Mouse (Mus musculus): ENCODE data around the gene Sytl3.

Gene Sytl3

DNA sequence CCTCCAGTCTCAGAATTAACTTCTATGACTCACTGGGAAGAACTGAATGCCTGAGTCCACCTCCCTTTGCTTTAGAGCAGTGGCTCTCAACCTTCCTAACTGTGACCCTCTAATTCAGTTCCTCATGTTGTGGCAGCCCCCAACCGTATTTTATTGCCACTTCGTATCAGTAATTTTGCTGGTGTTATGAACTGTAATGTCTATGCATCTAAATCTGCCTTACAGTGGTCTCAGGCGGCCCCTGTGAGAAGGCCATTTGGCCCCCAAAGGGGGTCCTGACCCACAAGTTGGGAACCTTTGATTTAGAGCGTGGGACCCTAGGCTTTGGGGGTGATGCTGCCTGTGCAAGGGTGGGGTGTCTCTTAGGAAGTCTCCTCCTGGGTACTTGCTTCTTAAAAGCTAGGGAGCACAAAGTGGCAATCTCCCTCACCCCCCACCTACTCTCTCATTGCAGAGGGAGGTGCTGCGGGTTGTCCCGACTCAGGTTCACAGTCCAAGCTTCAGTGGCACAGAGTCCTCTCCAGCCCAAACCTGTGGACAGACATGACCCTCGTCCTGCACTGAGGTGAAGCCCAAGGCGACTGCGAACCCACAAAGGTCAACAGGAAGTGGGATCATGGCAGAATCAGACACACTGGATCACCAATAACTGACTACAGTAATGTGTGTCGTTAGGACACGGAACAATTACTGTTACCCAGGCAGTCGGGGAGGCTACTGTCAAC is 78.5 kb downstream of the Sytl3 start:
- peak; percentile 38 for DNase-seq

DNA sequence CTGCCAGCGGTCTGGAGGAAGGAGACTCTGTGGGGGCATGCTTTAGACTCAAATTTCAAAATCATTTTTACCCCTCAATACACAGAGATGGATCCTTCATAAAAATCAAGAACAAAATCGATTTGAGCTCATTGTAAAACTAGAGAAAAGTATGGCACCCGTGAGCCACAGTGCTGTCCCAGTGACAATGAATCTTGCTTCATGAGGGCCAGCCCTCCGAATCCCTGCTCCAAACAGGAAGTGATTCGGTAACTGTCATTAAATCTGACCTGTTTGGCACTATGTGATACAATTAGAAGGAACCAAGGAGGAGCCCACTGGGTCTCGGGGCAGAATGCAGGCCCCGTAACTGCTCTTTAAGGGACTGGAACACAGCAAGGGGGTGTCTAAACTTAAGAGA is 79.9 kb downstream of the Sytl3 start:
- peak; percentile 2 for DNase-seq

DNA sequence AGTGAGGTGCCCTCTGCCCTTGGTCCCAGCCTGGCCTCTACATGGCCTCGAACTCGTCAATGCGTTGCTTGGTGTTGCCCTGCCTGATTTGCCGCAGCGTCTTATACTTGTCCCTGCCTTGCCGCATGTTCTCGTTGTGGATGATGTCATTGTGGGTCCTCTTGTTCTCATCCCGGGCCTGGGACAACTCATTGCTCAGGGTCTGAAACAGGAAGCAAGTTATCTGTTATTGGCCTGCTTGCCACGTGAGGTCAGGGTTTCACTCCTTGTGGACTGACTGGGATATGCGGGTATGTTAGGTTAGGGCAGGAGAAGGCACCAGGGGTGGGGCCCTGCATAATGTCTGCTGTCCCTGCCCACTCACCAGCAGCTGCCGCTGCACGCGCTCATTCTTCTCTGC is 80.4 kb downstream of the Sytl3 start:
- DNase-seq: peak; percentile 28

DNA sequence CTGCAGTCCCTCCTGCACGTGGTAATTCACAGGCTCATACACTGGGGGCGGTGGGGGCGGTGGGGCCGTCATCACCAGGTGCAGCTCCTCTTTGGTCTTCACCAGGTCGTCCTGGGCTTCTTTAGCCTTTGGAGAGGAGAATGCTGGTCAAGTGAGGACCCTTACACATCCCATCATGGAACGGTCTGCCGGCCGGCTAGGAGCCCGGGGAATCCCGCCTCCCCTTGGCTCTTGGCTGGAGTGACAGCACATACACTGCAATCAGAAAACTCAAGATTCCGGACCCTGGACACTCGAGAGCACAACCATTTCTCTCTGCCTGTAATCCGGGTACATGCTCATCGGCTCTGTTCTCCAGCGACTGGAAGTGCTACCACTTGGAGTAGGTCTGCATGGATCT is 80.9 kb downstream of the Sytl3 start:
- DNase-seq: no peak

DNA sequence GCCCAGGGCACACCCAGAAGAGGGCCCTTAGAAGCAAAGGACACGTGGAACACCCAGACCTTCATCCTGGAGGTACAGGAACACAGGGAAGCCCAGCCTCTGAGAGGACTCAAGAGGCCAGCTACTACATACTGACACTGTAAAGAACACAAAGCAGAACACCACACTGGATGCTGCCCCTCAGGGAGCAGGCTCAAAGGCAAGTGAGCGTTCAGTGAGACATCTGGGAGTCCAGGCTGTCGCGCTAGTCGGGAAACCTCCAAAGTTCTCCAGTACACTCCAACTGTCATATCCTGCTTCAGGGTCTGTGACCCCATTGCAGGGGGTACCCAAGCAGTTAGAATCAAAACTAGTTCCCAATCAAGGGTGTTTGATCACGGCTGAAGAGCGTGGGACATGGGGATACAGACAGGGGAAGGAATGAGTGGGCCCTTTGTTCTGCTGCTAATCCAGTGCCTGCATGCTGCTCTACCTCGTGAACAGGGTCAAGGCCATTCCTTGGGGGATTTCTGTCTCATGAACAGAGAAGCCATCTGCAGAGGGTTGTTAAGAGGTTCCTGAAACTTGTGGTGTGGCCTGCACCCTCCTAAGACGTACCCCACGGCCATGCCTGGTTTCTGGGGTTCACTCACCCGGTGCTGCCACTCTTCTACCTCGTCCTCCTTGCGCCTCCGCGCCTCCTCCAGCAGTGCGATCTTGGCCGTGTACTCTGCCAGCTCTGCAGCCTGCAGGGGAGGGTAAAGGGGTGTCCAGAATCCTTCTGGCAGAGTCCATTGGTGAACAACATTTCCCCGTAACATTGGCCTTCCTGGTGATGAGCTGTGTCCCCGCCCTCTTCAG is 81.7 kb downstream of the Sytl3 start:
- peak; percentile 3 for DNase-seq

DNA sequence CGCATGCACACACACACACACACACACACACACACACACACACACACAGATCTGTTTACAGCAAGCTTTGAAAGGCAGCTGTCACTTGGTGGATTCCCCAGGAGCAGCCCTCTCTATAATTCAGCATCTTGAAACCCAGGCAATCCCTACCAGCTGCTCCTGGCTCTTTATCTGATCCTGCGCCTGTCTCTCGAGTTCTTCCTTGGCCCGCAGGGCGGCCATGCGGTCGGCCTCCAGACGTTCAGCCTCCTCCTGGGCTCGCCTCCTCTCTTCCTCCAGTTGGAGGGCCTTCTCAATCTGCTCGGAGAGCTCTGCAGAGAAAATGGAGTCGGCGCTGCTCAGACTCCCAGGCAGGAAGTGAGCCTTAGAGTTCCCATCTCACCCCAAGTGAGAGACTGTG is 82.4 kb downstream of the Sytl3 start:
- DNase-seq: peak; percentile 3

DNA sequence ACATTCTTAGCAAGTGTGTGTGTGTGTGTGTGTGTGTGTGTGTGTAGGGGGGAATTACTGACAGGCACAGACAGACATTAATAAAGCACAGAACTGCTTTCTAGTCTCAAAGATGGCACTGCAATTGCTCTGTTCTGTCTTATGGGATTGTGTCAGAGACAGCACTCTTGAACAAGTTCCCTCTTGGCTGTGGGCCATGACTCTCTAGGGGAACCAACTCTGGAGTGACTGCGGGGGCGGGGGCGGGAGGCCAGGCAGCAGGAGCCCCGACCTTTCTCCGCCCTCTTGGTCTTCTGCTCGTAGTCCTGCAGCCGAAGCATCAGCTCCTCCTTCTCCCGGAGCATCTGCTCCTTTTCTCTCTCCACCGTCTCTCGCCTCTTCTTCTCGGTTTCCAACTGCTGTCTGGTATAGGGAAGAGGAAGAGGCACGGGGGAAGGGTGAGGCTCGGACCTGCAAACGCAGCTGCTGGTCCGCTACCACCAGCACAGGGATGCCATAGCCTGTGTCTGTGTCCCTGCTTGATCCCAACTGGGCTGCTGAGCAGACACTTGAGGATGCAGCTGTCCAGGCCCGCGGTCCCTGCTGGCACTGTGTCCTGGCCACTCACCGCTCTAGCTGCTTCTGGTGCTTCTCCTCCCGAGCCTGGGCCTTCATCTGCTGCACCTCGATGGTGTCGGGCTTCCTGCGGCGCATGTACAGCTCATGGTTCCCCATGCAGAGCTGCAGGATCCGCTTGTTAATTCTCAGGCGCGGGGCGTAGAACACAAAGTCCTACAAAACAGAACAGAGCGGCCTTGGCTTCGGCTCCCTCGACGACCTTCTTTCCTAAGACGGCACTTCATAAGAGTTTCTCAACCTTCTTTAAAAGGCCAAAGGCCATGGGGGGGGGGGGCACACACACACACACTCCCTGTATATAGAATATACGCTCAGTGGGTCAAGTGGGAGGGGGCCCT is 83.5 kb downstream of the Sytl3 start:
- peak; percentile 45 for DNase-seq

DNA sequence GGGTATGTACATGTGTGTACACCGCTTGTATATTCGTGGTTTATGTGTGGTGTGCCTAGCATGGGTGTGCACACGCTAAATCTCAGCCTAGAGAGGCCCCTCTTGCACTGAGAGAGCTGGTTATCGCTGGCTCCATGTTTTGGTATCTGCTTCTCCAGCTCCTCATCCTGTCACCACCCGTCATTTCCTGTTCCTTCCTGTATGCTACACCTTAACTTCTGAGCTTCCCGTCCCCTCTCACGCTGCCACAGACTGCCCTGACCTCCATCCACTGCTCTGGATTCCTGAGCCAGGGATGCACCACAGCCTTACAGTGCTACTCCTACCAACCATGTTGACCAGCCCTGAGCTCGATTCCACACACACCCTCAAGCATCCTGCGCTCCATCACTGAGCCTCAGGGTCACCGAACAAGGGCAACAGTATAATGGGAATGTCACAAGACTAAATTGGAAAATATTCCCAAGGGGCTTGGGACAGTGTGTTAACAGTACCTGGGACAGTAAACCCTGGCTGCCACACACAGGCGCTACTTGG is 84.2 kb downstream of the Sytl3 start:
- peak; percentile 6 for DNase-seq

DNA sequence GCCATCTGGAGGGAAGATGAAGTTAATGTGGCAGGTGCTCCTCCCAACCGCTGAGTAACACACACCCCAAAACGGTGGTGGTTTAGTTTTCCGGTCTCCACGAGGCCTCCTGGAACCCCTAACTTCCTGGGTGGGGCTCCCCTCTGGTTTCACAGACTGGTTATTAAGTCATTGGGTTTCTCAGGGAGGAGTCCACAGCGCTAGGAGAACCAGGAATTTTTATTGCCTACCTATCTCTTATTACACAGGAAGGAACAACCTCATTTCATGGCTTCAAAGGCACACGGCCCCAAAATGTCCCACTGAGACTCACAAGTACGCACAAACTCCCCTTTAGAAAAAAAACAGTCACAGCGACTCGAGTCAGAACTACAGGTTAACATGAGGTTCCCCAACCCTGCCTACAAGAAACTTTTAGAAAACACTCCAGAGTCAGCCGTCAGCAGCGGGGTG is 84.9 kb downstream of the Sytl3 start:
- DNase-seq: peak; percentile 17

DNA sequence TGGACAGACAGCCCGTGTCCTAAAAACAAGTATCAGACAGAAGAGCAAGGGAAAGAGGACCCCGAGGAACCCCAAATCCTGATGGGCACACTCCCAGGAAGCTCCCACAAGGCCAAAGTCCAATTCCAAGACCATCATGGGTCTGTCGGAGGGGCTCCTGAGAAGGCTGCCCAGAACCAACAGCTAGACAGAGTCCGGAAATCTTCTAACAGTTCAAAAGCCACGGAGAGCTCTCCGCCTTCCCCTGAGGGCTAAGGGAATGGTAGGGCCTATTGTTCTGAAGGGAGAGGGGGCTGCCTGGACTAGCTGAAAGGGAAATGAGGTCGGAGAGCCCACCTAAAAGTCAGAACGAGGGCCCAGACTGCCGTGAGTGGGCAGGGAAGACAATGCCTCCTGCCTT is 85.5 kb downstream of the Sytl3 start:
- peak; percentile 4 for DNase-seq

DNA sequence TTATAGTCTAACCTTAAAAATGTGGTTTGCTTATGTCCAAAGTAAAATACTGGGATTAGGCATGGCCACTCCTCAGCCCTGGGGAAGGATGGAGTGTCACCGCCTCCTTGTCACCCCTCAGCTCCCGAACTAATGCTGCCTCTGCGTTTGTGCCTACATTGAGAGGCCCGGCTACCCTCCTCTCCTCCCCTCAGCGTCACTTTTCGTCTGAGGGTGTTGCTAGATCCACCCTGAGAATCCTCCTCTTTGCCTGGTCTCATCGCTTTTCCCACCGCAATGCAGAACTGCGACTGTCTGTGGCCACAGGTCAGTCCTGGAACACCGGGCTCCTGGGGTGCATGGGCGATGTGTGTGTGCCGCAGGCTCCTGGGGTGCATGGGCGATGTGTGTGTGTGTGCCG is 86.0 kb downstream of the Sytl3 start:
- peak; percentile 2 for DNase-seq

DNA sequence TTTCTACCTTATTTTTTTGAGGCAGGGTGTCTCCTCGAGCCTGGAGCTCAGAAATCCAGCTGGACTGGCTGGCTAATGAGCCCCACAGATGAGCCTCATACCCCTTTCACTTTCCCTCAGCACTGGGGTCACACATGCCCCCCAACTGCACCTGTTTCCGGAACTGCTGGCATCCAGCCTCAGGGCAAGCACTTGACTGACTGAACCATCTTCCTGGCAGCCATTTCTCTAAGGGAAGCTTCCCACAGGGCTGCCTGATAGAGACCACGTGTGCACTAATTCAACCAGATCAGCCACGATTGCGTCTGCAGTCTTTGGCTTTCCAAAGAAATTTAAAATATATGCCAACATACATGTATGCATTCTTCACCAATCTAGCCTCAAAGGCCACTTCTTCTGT is 86.6 kb downstream of the Sytl3 start:
- peak; percentile 7 for DNase-seq

DNA sequence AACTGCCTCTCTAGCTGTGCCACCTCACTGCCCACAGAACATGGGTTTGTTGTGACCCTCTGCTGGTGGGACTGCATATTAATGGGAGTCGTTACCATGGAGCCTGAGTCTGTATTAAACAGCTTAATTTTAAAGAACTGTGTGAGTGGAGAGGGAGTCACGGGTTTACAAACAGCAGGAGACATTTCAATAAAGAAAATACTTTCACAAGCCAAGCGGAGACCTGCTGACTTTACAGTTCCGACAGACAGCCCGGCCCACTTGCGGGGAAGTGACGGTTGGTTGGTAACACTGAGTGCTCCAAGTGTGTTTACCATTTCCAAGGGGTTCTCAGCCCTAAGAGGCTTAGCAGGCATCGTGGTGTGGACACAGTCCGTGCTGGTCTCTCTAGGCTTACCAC is 87.1 kb downstream of the Sytl3 start:
- DNase-seq: no peak

DNA sequence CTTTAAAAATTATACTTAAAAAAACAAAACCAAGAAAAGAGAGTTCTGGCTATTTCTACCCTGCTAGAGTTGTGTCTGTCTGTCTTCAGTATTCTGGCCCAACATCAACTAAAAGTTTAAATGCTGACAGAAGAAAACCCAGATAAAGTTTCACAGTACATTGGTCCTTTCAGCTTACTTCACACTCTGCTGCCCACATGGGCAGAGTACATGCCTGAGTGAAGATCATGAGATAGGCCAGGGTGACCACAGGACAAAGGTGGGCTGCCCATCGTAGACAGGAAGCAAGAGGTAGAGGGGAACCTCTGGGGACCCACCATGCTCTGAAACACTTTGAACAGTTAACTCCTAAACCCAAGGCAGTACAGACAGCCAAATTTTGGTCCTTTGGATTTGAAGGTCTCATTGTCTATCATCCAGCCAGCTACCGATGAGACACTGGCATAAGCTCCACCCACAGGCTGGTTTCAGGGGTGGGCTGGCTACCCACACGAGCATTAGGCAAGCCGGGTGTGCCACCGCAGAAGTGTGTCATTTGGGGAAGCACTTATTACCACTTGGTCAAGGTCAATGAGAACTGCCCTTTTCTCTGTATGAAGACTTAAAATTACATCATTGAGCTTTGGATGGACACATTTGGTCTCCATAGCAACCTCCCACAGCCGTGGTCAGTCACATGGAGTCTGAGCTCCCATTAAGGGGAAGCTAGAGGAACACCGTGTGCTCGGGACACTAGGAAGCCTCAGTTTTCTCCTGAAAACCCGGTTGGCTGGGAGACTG is 87.7 kb downstream of the Sytl3 start:
- DNase-seq: no peak

DNA sequence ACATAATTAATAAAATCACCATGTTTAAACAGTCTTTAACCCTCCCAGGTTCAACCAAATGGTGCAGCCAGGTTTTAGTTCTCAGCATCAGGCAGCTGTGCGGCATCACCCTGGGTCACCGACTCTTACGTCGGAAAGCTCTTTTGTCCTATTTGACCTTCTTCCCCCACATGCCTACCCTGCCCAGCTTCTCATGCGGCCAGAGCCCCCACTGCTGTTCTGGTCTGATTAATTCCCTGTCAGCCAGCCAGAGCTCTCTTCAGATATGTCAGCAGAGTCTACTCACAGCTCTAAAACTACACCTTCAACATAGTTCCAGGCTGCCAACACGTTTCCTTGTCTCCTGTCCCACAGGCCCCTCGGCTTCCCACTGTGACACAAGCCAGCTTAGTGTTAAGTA is 88.6 kb downstream of the Sytl3 start:
- DNase-seq: no peak

DNA sequence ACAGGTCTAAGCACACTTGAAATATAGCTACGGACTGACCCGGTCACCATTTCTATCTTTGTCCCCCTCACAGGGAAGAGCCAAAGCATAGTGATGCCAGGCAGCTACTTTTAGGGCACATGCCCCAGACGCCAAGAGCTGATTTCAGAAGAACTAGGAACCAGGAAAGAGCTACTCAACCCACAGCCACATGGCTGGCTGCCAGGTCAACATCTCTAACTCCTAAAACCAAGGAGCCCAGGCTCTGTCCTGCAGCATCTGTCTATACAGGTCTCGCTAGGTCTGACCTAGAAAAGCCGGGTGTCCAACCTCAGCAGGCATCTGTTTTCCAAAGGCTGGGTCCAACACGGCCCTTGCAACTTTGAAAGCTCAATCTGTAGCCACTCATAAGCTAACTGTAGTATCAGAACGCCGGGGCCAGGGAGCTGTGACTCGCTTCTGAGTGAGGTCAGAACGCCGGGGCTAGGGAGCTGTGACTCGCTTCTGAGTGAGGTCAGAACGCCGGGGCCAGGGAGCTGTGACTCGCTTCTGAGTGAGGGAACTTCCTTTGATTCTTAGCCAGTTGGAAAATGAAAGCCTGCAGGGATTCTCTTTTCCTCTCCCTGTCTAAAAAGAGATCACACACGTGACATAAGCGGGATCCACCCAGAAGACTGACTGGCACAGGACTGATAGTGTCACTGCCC is 90.0 kb downstream of the Sytl3 start:
- no peak for DNase-seq

DNA sequence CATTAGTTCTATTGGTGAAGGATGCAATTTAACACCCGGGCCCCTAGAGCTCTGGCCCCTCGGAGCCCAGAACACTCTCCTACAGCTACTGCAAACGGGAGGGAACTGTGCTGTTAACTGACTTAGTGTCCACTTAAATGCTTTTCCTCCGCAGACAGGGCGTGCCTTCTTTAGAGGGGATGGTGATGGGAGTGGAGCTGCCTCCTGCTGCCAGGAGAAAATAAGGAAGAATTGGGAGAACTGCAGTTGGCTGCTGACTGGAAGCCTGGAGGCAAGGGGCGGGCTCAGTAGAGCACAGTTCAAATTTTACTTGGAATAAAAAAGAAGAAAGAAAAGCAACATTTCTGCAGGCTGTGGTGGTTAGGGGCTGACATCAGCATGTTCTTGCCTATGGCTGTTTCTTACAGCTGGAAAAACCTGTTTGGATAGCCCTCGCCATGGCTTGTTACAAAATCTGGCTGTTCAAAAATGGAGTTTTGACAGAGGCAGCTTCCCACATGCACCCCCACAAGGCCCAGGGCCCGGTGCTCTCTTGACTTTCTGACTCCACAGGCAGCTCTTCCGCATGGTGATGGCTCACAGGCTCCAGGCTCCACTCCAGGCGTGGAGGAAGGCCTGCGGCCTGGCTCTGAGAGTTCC is 92.4 kb downstream of the Sytl3 start:
- DNase-seq: no peak

DNA sequence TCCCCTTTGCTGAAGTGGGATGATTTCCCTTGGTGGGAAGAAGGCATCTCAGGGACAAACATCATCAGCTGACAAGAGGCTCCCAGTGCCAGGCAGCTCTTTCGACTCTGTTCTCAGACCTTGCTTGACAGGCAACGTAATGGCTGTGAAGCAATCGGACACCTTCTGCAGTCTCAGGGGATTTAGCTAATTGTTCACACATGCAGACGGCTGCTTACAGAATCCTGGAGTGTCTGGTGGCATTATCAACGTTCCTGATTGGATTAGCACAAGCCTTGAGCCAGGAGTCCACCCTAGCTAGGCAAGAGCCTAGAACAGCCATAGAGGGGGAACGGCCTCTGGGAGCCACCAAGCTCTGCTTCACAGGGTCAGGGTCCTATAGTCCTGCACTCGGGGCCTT is 93.5 kb downstream of the Sytl3 start:
- DNase-seq: no peak

DNA sequence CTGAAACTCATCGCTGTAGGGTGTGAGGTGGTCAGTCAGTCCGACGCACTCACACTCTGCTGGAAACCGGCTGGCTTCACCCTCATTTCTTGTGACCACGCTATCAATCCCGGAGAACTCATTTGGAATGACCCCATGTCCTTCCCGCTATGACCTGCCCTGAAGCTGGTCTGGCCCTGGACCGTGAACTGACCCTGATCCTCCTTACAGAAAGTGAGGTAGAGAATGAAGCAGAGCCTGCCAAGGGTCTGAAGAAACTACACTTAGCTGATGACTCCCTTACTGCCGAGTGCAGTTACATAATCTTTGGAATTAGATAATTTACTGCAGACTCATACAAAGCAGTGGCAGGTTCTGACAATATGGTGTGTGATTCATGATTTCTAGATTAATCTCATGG is 96.3 kb downstream of the Sytl3 start:
- no peak for DNase-seq

DNA sequence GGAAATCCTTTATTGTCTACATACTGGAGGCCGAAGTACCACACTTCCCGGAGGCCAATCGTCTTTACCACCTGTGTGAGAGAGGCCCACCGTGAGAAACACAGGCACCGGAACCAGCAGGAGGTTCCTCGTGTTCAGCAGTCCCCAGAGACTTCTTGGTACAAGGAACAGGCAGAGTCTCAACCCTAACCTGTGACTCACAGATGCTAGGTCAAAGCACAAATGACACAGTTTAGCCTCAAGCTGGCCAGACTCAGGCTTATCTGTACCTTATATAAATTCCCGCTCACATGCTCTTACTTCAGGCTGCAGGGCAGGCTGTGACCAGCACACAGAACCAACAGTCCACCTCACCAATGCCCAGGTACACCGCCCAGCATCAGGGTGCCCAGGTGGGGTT is 97.0 kb downstream of the Sytl3 start:
- no peak for DNase-seq

DNA sequence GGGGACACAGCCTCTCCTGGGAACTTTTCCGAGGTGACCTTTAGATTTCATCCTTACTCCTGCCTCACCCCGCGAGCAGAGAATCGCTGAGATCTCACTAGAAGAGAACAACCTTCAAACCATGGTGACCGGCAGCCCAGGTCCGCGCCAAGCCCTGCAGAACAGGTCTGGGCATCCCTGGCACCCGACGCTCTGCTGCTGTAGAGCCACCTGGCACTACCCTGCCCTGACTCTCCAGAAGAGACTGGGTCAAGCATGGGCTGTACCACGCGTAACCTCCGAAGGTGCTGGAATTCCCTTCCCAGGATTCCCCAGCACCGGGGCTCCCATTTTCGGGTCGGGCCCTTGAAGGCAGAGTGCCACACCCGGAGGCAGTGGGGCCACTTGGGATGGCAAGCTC is 99.0 kb downstream of the Sytl3 start:
- DNase-seq: no peak
